Mouse (Mus musculus) hindbrain, embryonic 15.5 days (tissue): ENCODE results near the gene Cep63. TPM values are rescaled to one million over a fixed set of nuclear protein-coding genes. Genes with fewer than 3 reads are reported as not detected.

Source experiments
- ATAC-seq: fragments of 200-750 bp; cut with Nextera tagmentation; 2 replicates; pipeline ENCODE4 v1.8.0; 2017; ENCODE audit warnings: low read depth, moderate number of reproducible peaks, moderate TSS enrichment; ENCODE audit not compliant: low FRiP score
- H3K27ac ChIP-seq: fragments of 300-500 bp; sonication (generic); replicated peaks from 2 replicates; pipeline ENCODE4 v1.5.1; 2015; ENCODE audit warnings: mild to moderate bottlenecking, inconsistent platforms
- H3K27me3 ChIP-seq: fragments of 300-500 bp; sonication (generic); 2 replicates; pipeline ENCODE4 v1.6.1; 2015; ENCODE audit warnings: control low read depth, inconsistent platforms
- H3K36me3 ChIP-seq: fragments of 300-500 bp; sonication (generic); 2 replicates; pipeline ENCODE4 v1.6.1; 2015; ENCODE audit warnings: control low read depth, inconsistent platforms
- H3K4me1 ChIP-seq: fragments of 300-500 bp; sonication (generic); replicated peaks from 2 replicates; pipeline ENCODE4 v1.6.1; 2015; ENCODE audit warnings: control low read depth, inconsistent platforms
- H3K4me2 ChIP-seq: fragments of 300-500 bp; sonication (generic); 2 replicates; pipeline ENCODE4 v1.6.1; 2015; ENCODE audit warnings: moderate library complexity, mild to moderate bottlenecking, inconsistent platforms
- H3K4me3 ChIP-seq: fragments of 300-500 bp; sonication (generic); 2 replicates; pipeline ENCODE4 v1.5.1; 2015; ENCODE audit warnings: mild to moderate bottlenecking, inconsistent platforms
- H3K9ac ChIP-seq: fragments of 300-500 bp; sonication (generic); 2 replicates; pipeline ENCODE4 v1.6.1; 2015; ENCODE audit warnings: inconsistent platforms
- H3K9me3 ChIP-seq: fragments of 300-500 bp; sonication (generic); 2 replicates; pipeline ENCODE4 v1.6.1; 2016; ENCODE audit warnings: control low read depth, inconsistent platforms
- WGBS: fragments of 180-500 bp; shearing (Covaris S2); methylation state at CpG from one replicate; pipeline ENCODE4 v1.1.7; 2015; 5-methylcytosine and 5-hydroxymethylcytosine counted together
- polyA plus RNA-seq: library from polyadenylated mRNA; unstranded; fragments of >200 nt; fragmentation: Nextera tagmentation; extraction: Ambion mirVana; gene quantifications from 2 replicates; pipeline ENCODE4 v1.2.1, GENCODE M21; 2015

Gene Cep63
- polyA plus RNA-seq, 1 experiment from 2014 or later, result 40.6 TPM

DNA sequence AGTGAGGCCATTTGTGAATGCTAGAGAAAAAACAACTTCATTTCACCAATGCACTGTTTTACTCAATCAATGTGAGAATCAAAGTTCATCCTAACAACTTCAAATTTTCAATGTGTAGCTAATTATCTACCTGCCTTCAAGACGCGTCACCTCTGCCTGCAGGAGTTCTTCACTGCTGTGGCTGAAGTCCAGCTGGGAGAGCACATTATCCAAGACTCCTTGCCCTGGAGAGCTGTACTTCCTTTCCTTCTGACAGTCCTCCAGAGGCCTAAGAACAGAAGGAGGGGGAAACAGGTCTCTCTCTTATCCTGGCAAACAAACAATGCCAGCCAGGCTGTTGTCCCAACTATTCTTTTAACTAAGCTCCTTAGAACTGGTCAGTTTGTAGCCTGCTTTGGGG is 25.1 kb downstream of the Cep63 start:
- Histone ChIP-seq H3K36me3 (peaks cover 11% of the 10 kb centered on the region; the same call in 1 of the 2 replicates), H3K9me3 (no peaks in the 10 kb centered on the region), H3K4me3 (no peak overlapping the region), H3K4me1 (no peaks in the 10 kb centered on the region), H3K27me3 (no peaks in the 10 kb centered on the region), H3K4me2 (no peak overlapping the region), H3K9ac (no peak overlapping the region), H3K27ac (no peak overlapping the region)
- 78% methylated on average over 2 of the region's 2 CpGs for WGBS
- no peak for ATAC-seq

DNA sequence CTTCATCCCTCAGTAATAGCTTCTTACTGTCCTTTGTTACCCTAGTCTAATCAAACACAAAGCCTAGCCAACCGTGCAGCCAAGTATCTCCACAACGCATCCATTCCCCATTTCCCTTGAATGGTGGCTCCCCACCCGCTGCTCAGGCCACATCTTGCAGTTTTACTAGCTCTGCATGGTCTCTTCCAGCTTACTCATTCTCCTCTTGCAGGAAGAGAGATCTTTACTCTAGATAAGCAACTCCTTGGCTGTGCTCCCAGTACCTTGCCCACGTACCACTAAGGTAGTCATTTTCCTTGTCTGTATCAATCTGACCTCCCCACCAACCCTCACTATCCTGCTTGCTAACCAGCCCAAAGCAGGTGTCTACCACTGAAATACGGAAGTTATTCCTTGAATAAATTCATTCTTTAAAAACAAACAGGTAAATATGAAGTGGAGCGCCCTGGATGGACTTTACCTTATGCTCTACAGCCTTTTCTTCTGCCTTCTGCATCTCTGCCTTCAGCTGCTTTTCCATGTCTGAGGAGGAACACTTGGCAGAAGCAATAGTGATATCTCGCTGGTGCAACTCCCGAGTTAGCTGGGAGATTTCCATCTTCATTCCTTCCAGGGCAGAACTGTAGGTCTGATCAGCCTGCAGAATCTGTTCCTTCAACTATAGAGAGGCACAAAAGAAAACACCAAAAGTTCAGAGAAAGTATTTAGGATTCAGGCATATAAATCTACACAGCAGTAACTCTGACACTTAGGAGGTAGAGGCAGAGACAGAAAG is 30.5 kb downstream of the Cep63 start:
- ATAC-seq, result no peak
- no peak overlapping the region for H3K27ac ChIP-seq
- H3K36me3 ChIP-seq, result peaks cover 9% of the 10 kb centered on the region; the same call in 1 of the 2 replicates
- no peaks in the 10 kb centered on the region for H3K27me3 ChIP-seq
- H3K9ac ChIP-seq, result no peak overlapping the region
- 77% methylated on average over 8 of the region's 8 CpGs for WGBS
- H3K9me3 ChIP-seq, result no peaks in the 10 kb centered on the region
- no peak overlapping the region for H3K4me3 ChIP-seq
- no peaks in the 10 kb centered on the region for H3K4me1 ChIP-seq
- H3K4me2 ChIP-seq, result no peak overlapping the region

DNA sequence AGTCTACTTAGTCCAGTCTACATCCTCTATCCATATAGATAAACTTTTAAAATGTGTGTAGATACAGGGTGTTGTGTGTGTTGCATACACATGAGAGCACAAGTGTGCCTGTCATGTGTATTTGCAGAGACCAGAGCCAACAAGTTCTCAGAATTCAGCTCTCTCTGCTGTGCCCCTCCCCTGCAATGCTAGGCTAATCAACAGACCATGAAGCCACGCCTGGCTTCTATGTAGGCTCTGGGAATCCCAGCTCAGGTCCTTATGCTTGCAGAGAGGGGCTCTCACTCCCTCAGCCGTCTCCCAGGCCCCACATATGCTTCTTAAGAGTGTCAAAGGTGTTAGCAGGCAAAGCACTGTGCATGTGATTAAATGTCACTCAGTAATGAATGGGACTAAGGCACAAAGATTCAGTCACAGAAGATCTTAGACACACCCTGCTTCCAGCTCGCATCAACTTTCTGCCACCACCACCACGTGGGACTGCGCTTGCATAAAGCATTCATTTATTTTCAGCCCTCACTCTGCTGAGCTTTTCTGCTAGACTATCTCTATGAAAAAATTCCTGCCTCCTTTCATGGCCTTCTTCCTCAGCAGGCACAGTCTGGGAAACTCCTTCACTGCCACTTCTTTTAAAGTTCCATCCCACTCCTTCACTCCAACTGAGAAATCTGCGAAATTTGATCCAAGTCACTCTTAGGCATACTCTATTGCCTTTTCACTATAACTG is 31.5 kb downstream of the Cep63 start:
- Histone ChIP-seq H3K27ac (no peak overlapping the region), H3K4me3 (no peak overlapping the region), H3K9ac (no peak overlapping the region), H3K4me1 (no peaks in the 10 kb centered on the region), H3K9me3 (no peaks in the 10 kb centered on the region), H3K4me2 (no peak overlapping the region), H3K27me3 (no peaks in the 10 kb centered on the region), H3K36me3 (peaks cover 9% of the 10 kb centered on the region; the same call in 1 of the 2 replicates)
- 53% methylated on average over 6 of the region's 6 CpGs for WGBS
- ATAC-seq, result no peak

DNA sequence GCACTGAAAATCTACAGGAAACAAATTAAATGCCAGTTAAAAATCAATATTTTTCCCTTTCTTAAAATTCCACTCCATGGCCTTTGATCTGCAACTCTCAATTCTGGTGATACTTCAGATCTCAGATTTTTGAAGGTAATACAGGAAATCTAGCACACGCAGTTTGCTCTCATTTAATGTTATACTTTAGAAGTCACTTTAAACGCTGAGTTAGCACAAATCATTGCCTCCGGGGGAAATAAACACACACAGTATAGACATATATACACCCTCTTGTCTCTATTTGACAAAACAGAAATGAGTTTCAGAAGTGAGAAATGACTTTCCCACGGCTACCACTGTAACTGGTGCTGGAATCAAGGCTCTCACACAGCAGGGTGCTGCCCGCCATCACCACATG is 39.0 kb downstream of the Cep63 start:
- H3K36me3 ChIP-seq, result peaks cover 2% of the 10 kb centered on the region; the same call in 1 of the 2 replicates
- H3K9ac ChIP-seq, result no peak overlapping the region
- H3K4me2 ChIP-seq, result no peak overlapping the region
- 59% methylated on average over 5 of the region's 5 CpGs for WGBS
- no peak overlapping the region for H3K27ac ChIP-seq
- ATAC-seq, result no peak
- H3K27me3 ChIP-seq, result no peaks in the 10 kb centered on the region
- H3K4me3 ChIP-seq, result no peak overlapping the region
- H3K9me3 ChIP-seq, result no peaks in the 10 kb centered on the region
- no peaks in the 10 kb centered on the region for H3K4me1 ChIP-seq

DNA sequence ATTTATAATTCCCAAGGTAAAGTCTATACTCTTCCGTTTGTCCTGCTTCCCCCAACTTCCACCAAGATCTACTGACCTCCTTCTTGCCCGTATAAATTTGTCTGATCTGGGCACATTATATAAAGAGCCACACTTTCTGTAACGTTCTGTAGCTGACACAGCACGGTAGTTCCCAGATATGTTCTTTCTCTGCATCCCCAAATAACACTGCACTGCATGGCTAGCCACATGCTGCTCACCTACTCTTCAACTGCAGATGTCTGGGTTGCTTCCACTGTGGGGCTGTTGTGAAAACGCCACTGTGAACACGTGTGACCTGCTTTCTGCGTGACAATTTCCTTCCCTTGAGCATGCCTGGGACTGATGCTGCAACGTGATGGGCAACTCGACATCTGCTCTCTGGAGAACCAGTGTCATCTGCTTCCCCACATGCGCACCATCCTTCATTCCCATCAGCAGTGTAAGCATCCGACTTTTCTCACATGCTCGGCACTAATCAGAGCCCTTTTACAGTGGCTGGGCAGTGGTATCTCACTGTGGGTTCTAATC is 44.3 kb downstream of the Cep63 start:
- no peak overlapping the region for H3K4me2 ChIP-seq
- WGBS, result 60% methylated on average over 12 of the region's 12 CpGs
- no peak overlapping the region for H3K4me3 ChIP-seq
- no peak overlapping the region for H3K9ac ChIP-seq
- ATAC-seq, result no peak
- H3K9me3 ChIP-seq, result no peaks in the 10 kb centered on the region
- H3K27ac ChIP-seq, result no peak overlapping the region
- no peaks in the 10 kb centered on the region for H3K27me3 ChIP-seq
- no peaks in the 10 kb centered on the region for H3K4me1 ChIP-seq
- 0 out of 2 replicates have a peak, but pooled peaks cover 2% of the 10 kb centered on the region for H3K36me3 ChIP-seq

DNA sequence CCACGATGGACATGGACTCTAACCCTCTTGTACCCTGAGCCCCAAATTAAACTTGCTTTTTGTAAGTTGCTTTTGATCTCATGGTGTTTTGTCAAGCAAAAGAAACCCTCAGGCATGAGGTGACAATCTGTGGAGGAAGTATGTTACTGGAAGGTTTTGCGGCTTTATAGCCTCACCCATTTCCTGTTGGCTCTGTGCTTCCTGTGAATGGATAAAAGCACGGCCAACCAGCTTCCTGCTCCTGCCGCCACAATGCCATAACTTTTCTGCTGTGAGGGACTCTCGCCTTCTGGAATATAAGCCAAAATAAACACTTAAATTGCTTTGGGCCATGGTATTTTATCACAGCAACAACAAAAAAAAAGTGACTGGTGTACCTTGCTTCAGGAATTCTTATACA is 48.9 kb downstream of the Cep63 start:
- Histone ChIP-seq H3K27ac (no peak overlapping the region), H3K4me1 (no peaks in the 10 kb centered on the region), H3K36me3 (no peaks in the 10 kb centered on the region), H3K9me3 (no peaks in the 10 kb centered on the region), H3K4me3 (no peak overlapping the region), H3K4me2 (no peak overlapping the region), H3K9ac (no peak overlapping the region), H3K27me3 (no peaks in the 10 kb centered on the region)
- no peak for ATAC-seq
- 88% methylated on average over 5 of the region's 5 CpGs for WGBS

DNA sequence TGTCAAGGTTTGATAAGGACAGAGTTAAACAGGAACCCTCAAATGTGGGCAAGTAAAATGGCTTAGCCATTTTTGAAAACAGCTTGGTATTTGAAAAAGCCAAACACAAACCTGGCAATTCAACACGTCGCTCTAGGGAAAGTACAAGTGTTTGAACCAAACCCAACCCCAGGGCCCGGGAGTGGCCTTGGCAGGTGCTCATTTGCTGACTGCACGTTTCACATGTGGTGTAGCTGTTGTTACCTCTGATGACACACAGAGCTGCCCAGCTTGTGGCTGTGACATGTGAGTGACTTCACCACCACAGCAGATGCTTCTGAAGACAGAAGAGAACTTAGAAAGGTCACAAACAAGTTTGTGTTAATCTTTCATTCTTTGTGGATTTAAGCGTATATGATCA is 53.4 kb downstream of the Cep63 start:
- no peak overlapping the region for H3K27ac ChIP-seq
- WGBS, result 82% methylated on average over 5 of the region's 5 CpGs
- H3K36me3 ChIP-seq, result no peaks in the 10 kb centered on the region
- H3K4me2 ChIP-seq, result no peak overlapping the region
- no peaks in the 10 kb centered on the region for H3K4me1 ChIP-seq
- no peaks in the 10 kb centered on the region for H3K27me3 ChIP-seq
- no peak overlapping the region for H3K4me3 ChIP-seq
- H3K9me3 ChIP-seq, result no peaks in the 10 kb centered on the region
- no peak for ATAC-seq
- no peak overlapping the region for H3K9ac ChIP-seq

DNA sequence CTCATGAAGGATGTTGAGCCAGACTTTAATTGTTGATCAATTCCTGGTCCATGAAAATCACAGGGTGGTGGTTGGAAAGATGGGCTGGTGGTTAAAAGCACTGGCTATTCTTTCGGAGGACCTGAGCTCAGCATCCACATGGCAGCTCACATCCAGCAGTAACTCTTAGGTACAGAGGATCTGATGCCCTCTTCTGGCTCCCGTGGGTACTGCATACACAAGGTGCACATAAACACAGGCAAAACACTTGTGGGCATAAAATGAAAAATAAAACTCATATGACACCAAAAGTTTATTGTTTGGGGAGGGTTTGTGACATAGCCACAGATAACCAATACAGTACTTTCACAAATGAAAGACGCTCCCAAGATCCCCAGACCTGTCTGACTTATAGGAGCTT is 67.9 kb downstream of the Cep63 start:
- 97% methylated on average over 3 of the region's 3 CpGs for WGBS
- no peak overlapping the region for H3K4me2 ChIP-seq
- H3K9me3 ChIP-seq, result no peaks in the 10 kb centered on the region
- no peak overlapping the region for H3K27ac ChIP-seq
- H3K9ac ChIP-seq, result no peak overlapping the region
- no peaks in the 10 kb centered on the region for H3K4me1 ChIP-seq
- H3K27me3 ChIP-seq, result no peaks in the 10 kb centered on the region
- no peak for ATAC-seq
- no peak overlapping the region for H3K4me3 ChIP-seq
- no peaks in the 10 kb centered on the region for H3K36me3 ChIP-seq

DNA sequence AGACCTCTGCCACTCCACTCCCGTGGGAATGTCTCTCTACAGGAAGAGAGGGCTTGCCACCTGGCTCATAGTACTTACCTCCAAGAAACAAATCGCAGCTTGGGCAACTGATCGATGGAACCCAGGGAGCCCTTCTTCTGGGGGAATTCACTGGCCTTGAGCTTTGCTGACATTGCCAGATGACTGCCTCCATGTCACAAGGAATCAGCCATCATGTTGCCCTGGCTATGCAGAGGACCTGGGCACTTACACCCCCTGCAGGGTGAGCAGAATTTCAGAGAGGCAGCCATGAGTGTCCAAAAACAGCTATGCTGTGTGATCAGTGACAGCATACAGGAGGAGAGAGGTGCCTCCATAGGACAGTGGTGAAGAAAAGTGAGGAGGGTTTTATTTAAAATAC is 72.6 kb downstream of the Cep63 start:
- Histone ChIP-seq H3K4me1 (no peaks in the 10 kb centered on the region), H3K27me3 (no peaks in the 10 kb centered on the region), H3K4me3 (no peak overlapping the region), H3K9me3 (no peaks in the 10 kb centered on the region), H3K9ac (no peak overlapping the region), H3K36me3 (no peaks in the 10 kb centered on the region), H3K27ac (no peak overlapping the region), H3K4me2 (no peak overlapping the region)
- 90% methylated on average over 3 of the region's 3 CpGs for WGBS
- ATAC-seq, result no peak

DNA sequence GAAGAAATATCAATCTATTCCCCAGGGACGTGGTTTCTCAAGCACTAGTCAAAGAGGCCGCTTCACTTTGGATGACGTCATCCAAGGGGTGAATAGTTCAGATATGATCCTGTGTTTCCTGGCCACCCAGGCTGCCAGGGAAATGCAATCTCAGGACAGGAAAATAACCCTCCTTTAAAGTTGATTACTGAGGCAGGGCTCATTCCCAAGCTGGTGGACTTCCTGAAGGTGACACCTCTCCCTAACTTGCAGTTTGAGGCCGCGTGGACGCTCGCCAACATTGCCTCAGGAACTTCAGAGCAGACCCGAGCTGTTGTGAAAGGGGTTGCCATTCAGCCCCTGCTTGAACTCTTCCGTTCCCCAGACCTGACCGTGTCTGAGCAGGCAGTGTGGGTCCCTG is 74.6 kb downstream of the Cep63 start:
- no peak for ATAC-seq
- no peaks in the 10 kb centered on the region for H3K9me3 ChIP-seq
- 83% methylated on average over 10 of the region's 10 CpGs for WGBS

DNA sequence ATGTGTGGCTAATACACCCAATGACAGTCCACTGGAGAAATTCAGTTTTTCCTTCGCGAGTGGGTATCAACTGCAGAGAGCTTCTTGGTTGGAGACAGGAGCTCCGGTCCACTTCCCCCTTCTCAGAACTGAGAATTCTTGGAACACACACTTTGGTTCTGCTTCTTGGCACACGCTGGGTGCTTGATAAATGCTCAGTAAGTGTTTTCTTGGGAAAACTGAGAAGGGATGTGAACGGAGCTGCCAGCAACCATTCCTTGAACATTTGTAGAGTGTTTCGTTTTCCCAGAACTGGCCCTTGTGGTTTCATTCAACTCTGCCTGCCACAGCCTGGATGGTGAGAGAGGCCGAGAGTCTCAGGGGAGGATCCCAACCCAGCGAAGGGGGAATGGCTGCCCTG is 77.1 kb downstream of the Cep63 start:
- no peak overlapping the region for H3K27ac ChIP-seq
- H3K9ac ChIP-seq, result no peak overlapping the region
- no peaks in the 10 kb centered on the region for H3K9me3 ChIP-seq
- H3K4me2 ChIP-seq, result no peak overlapping the region
- no peak overlapping the region for H3K4me3 ChIP-seq
- WGBS, result 83% methylated on average over 8 of the region's 8 CpGs
- peaks cover 32% of the 10 kb centered on the region for H3K4me1 ChIP-seq
- H3K36me3 ChIP-seq, result no peaks in the 10 kb centered on the region
- peaks cover 4% of the 10 kb centered on the region; the same call in 1 of the 2 replicates for H3K27me3 ChIP-seq
- no peak for ATAC-seq

More for the DNA sequence above, 74.6 kb downstream of the Cep63 start:
- no peak overlapping the region for H3K4me3 ChIP-seq
- H3K4me2 ChIP-seq, result no peak overlapping the region
- no peak overlapping the region for H3K27ac ChIP-seq
- peaks cover 4% of the 10 kb centered on the region; the same call in 1 of the 2 replicates for H3K27me3 ChIP-seq
- peaks cover 7% of the 10 kb centered on the region for H3K4me1 ChIP-seq
- no peaks in the 10 kb centered on the region for H3K36me3 ChIP-seq
- H3K9ac ChIP-seq, result no peak overlapping the region

DNA sequence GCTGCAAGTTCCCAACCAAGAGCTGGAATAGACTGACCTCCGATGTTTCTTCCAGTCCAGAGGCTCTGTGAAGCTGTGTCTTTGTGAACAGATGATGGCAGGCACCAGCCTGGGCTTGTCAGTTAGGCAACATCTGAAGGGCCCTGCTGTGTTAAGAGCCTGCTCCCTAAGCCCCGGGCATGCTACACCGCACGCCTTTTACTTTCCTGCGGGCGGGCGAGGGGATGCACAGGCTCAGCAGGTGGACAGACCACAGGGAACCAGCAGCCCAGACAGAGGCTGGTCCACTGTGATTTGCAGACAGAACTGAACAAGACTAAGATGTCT is 79.3 kb downstream of the Cep63 start:
- peaks cover 46% of the 10 kb centered on the region for H3K4me1 ChIP-seq
- WGBS, result 41% methylated on average over 7 of the region's 7 CpGs
- peak overlapping the region; percentile 7; the same call in 1 of the 2 replicates for H3K27ac ChIP-seq
- no peaks in the 10 kb centered on the region for H3K36me3 ChIP-seq
- no peaks in the 10 kb centered on the region for H3K9me3 ChIP-seq
- ATAC-seq, result no peak
- no peak overlapping the region for H3K4me3 ChIP-seq
- peaks cover 4% of the 10 kb centered on the region; the same call in 1 of the 2 replicates for H3K27me3 ChIP-seq
- H3K4me2 ChIP-seq, result no peak overlapping the region
- no peak overlapping the region for H3K9ac ChIP-seq
